Mouse (Mus musculus) Muller cell, postnatal 12 days (primary cell): ENCODE measurements around the gene Tmem25.

ENCODE experiments used
- DNase-seq: peaks from one replicate; pipeline ENCODE4 v3.0.0-alpha.2; 2015; ENCODE audit errors: inconsistent ontology term

Gene Tmem25

GRCm38 (mm10) chr9:44799102-44799957, at the start of gene Tmem25:
Gene Tmem25, minus strand, starts transcription at chr9:44799307.
- peak; percentile 89 for DNase-seq

DNA sequence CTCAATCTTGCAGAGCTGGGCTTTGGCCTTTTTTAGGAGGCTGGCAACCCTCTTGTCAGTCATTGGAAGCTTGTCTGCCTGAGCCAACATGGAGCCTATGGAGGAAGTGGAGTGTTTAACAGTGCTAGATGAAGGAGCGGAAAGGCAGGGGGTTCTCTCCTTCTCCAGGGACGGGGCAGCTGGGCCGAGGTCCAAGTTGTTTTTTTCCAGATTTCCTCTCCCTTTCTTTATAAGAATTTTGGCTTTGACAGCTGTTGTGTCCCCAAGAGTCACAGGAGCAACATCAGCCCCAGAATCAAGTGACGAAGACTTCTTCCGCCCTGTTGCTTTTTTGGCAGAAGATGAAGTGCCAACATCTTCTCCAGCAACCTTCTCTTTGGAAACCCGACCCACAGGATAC, 48.3 kb upstream of the Tmem25 start:
- no peak for DNase-seq

GRCm38 (mm10) chr9:44841241-44841640, 42.1 kb upstream of the Tmem25 start:
- DNase-seq = no peak

- peak; percentile 70 for DNase-seq
Observed at GRCm38 (mm10) chr9:44836439-44836838, 37.3 kb upstream of the Tmem25 start.

GRCm38 (mm10) chr9:44832356-44832755, 33.2 kb upstream of the Tmem25 start:
- DNase-seq = peak; percentile 25

DNA sequence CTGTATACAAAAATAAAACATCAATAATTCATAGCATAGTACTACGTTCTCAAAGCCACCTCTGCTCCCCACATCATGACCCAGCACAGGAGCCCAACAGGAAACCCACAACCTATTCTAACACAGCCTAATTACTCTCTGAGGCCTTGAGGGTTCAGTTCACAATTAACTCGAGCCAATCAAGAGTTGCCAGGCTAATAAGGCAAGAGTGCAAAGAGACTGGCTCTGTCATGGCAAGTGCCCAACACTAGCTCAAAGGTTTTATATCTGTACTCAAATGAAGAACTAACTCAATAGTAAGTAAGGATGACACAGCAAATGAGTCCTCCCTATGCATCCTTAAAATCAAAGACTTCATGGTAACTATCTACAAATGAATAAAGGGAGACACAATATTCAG, 31.4 kb upstream of the Tmem25 start:
- DNase-seq = peak; percentile 43

DNA sequence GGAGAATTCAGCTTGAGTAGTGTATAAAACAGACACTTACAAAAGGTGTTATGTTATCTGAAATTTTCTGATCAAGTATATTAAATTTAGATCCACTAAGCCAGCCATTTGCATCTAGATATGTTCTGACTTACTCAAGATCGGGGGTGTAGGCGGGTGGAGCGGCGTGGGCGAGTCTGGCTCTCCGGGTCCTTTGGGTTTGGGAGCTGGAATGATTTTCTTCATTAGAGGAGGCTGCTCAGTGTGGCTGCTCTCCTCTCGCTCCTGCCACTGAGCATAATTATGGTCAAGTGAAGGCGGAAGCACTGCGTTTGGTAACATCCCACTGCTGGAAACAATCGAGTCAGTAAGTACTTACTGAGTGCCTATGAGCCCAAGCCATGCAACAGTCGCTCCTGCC, 29.8 kb upstream of the Tmem25 start:
- no peak for DNase-seq

DNA sequence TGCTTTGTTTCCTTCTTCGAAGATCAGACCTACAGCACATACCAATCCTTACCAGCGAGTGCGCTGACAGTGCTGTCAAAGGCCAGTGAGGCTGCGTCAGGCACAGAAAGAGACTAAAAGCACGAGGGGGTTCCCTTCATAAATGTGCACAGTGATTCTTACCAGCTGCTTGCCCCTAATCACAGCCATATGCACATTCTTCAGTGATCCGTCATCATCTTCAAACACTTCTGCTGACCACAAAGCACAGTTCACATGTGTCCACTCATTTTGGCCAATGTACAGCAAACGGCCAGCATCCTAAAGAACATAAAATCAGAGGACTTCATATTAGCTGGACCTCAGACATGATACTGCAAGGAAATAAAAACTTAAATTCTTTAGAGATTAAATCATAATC, 27.6 kb upstream of the Tmem25 start:
- no peak for DNase-seq

- DNase-seq = no peak
Observed at GRCm38 (mm10) chr9:44819920-44820827, 21.1 kb upstream of the Tmem25 start.

DNA sequence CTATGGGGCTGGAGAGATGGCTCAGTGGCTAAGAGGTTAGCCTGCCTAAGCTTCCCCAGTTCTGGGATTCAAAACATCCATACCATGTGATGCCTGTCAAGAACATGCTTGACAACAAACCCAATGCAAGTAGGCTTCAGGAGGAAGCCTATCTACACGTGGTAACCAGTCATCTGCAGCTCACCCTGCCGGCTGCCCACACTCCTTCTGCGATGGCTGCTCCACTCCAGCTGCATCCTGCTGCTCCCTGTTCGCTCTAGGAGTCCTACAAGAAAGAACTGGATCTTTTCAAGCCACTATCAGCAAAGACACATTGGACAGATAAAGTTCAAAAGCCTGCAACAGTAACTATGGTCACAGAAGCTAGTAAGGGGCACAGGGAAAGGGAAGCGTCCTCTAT, 18.4 kb upstream of the Tmem25 start:
- DNase-seq = no peak

- DNase-seq = no peak
Observed at GRCm38 (mm10) chr9:44814179-44814578, 15.1 kb upstream of the Tmem25 start.

DNA sequence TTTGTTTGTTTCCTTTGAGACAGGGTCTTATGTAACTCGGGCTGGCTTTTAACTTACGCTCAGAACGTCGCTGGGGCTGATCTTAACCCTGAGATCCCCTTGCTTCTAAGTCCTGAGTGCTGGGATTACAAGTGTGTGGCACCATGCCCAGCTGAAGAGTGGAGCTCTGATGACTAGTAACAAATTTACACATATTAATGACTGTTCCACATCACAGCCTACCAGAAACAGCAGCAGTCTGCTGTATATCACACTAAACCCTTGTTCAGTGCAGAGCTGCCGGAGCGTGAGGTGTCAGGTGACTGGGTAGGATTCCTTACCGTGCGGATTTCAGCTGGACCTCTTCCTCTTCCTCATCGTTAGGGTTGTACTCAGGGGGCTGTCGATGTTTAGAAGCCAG, 11.2 kb upstream of the Tmem25 start:
- DNase-seq = no peak

- no peak for DNase-seq
Observed at GRCm38 (mm10) chr9:44807778-44808177, 8.7 kb upstream of the Tmem25 start.

DNA sequence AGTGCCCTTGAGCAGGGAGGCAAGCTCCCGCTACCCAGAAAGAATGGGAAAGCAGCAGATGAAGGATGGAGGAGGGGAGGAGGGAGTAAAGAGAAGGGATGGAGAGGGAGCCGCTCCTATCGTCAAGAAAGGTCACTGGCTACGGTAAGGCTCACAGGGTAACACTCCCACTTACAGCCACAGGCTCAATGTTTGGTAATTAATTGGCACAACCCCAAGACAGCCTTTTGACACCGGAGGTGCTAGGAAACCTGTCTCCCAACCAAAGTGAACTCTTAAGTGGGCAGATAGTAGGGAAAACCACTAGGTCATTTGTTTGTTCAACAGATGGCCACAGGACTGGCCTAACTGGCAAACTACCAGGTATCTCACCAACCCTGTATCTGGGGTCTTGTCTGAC, 8.0 kb upstream of the Tmem25 start:
- DNase-seq = no peak

DNA sequence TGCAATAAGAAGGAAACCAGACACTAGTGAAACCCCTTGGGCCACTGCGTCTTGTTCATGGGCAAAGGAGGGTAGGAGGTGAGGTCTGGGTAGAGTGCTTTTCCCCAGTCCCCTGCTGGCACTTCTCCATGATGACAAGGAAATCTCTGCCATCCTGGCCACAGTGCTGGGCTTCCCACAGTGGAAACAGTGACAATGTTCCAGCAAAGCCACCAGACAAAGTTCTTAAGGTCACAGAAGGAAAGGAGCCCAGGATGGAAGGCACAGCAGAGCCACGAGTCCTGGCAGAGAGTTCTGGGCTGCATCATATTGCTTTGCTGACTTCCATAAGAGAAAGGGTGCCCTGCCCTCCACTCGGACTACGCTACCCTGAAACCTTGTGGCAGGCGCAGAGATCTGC, 6.4 kb upstream of the Tmem25 start:
- DNase-seq = no peak

GRCm38 (mm10) chr9:44804678-44805077, 5.6 kb upstream of the Tmem25 start:
- DNase-seq = no peak

DNA sequence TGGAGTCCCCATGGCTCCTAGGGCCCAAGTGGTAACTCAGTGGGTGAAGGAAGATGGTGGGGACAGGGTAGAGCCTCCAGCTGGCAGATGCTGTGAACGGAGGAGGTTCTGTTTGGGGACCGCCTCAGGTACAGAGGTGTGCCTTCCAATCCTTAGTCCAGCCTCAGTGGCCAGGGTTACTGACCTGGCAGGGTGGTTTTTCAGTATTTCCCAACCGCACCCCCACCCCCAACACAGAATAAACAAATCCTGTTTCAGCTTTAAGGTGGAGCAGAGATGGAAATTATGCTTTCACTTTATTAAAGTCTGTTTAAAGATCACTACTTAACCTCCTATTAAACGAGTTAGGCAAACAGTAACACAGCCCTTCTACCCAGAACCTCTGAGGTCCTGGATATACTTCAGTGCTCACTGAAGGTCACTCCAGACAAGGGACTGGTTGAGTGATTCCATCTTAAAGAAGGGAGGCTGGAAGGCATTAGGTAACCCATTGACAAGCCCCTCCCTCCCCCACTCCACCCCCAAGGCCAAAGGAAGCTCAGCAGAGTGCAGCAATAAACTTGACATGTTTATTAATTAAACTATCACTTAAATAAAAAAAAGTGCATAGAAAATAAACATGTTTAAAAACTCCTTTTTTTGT, 3.8 kb upstream of the Tmem25 start, which contains the start of gene Ttc36:
TSS of gene Ttc36 (minus strand) at position 265 of the 643 bp plus-strand sequence.
- no peak for DNase-seq

- no peak for DNase-seq
Observed at GRCm38 (mm10) chr9:44801669-44802068, 2.6 kb upstream of the Tmem25 start.

DNA sequence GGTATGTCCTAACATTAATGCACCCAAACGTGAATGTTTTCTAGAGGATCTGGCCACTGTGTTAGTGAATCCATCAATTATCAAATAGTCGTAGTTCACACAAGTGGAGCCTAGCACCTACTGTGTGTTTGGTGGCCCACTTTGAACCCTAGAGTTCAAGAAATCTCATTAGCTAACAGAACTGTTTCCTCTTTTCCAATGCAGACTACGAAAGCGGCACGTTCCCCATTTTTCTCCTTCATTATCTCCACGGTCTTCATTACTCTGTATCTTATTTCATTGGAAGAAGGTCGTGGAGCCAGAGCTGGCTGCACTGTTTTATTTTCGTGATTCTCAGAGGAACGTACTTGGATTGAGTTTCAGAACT, 834 bp upstream of the Tmem25 start:
- DNase-seq = no peak

GRCm38 (mm10) chr9:44798298-44798697, 809 bp downstream of the Tmem25 start:
- DNase-seq = no peak

- DNase-seq = no peak
Observed at GRCm38 (mm10) chr9:44792842-44793241, 6.3 kb downstream of the Tmem25 start.
